Mouse (Mus musculus) midbrain, embryonic 14.5 days (tissue): ENCODE measurements around the gene Tmem74b. TPM values are rescaled to one million over a fixed set of nuclear protein-coding genes. Genes with fewer than 3 reads are reported as not detected.

Source experiments
- ATAC-seq: fragments of 200-750 bp; cut with Nextera tagmentation; 2 replicates; pipeline ENCODE4 v1.8.0; 2017; ENCODE audit warnings: moderate number of reproducible peaks, moderate library complexity; ENCODE audit not compliant: low FRiP score, low TSS enrichment
- DNase-seq: peaks from one replicate; pipeline ENCODE4 v3.0.0-alpha.2; 2015
- H3K27ac ChIP-seq: fragments of 300-500 bp; sonication (generic); replicated peaks from 2 replicates; pipeline ENCODE4 v1.5.1; 2014; ENCODE audit warnings: mild to moderate bottlenecking, low read depth, low read length, moderate library complexity
- H3K27me3 ChIP-seq: fragments of 300-500 bp; sonication (generic); 2 replicates; pipeline ENCODE4 v1.6.1; 2014; ENCODE audit warnings: low read length, control low read depth, mixed read lengths; ENCODE audit not compliant: control insufficient read depth, insufficient read depth
- H3K36me3 ChIP-seq: fragments of 300-500 bp; sonication (generic); 2 replicates; pipeline ENCODE4 v1.6.1; 2014; ENCODE audit warnings: low read length, control low read depth; ENCODE audit not compliant: control insufficient read depth, insufficient read depth
- H3K4me1 ChIP-seq: fragments of 300-500 bp; sonication (generic); 2 replicates; pipeline ENCODE4 v1.6.1; 2014; ENCODE audit warnings: mild to moderate bottlenecking, antibody characterized with exemption, low read length, control low read depth; ENCODE audit not compliant: control insufficient read depth, insufficient read depth
- H3K4me2 ChIP-seq: fragments of 300-500 bp; sonication (generic); 2 replicates; pipeline ENCODE4 v1.6.1; 2014; ENCODE audit warnings: mild to moderate bottlenecking, low read length, moderate library complexity
- H3K4me3 ChIP-seq: fragments of 300-500 bp; sonication (generic); replicated peaks from 2 replicates; pipeline ENCODE4 v1.5.1; 2014; ENCODE audit warnings: low read depth, low read length
- H3K9ac ChIP-seq: fragments of 300-500 bp; sonication (generic); replicated peaks from 2 replicates; pipeline ENCODE4 v1.6.1; 2014; ENCODE audit warnings: mild to moderate bottlenecking, low read length, moderate library complexity
- H3K9me3 ChIP-seq: fragments of 300-500 bp; sonication (generic); 2 replicates; pipeline ENCODE4 v1.6.1; 2016; ENCODE audit warnings: low read length, control low read depth, mixed read lengths; ENCODE audit not compliant: control insufficient read depth
- WGBS: fragments of 180-500 bp; shearing (Covaris S2); extraction: QIAGEN DNeasy Blood & Tissue Kit; methylation state at CpG from one replicate; pipeline ENCODE4 v1.1.7; 2014; 5-methylcytosine and 5-hydroxymethylcytosine counted together
- polyA plus RNA-seq: library from polyadenylated mRNA; unstranded; fragments of >200 nt; fragmentation: Nextera tagmentation; extraction: Ambion mirVana; gene quantifications from 2 replicates; pipeline ENCODE4 v1.2.1, GENCODE M21; 2014

Gene Tmem74b
- 20.7 and 25.0 TPM in 2 replicates for polyA plus RNA-seq

GRCm38 (mm10) chr2:151701231-151702145 lies at the start of gene Tmem74b:
TSS of gene Tmem74b (plus strand) at chr2:151702008.
- ATAC-seq (peak; percentile 28), DNase-seq (peak; percentile 15)
- peak within 1 kb of the TSS; percentile 81 for H3K27ac ChIP-seq
- peak within 1 kb of the TSS; percentile 91 for H3K4me2 ChIP-seq
- H3K9me3 ChIP-seq, result no peaks in the 10 kb centered on the region
- H3K4me1 ChIP-seq, result peaks cover 18% of the 10 kb centered on the region
- H3K9ac ChIP-seq, result peak within 1 kb of the TSS; percentile 94
- H3K36me3 ChIP-seq, result peaks cover 6% of the 10 kb centered on the region; the same call in 1 of the 2 replicates
- H3K4me3 ChIP-seq, result peak within 1 kb of the TSS; percentile 84
- 2% methylated on average over 25 of the region's 25 CpGs for WGBS
- no peaks in the 10 kb centered on the region; the same call in 1 of the 2 replicates for H3K27me3 ChIP-seq

- H3K27ac ChIP-seq, result no peak overlapping the region
- 82% methylated on average over 1 of the region's 1 CpGs for WGBS
- DNase-seq, result no peak
- ATAC-seq, result no peak
- H3K27me3 ChIP-seq, result no peaks in the 10 kb centered on the region
- no peak overlapping the region for H3K4me3 ChIP-seq
- H3K4me2 ChIP-seq, result no peak overlapping the region
- no peaks in the 10 kb centered on the region for H3K4me1 ChIP-seq
- no peak overlapping the region for H3K9ac ChIP-seq
- no peaks in the 10 kb centered on the region for H3K9me3 ChIP-seq
- no peaks in the 10 kb centered on the region for H3K36me3 ChIP-seq
Measured at GRCm38 (mm10) chr2:151652053-151652452, 49.8 kb upstream of the Tmem74b start.

- Histone ChIP-seq H3K27me3 (no peaks in the 10 kb centered on the region), H3K36me3 (no peaks in the 10 kb centered on the region), H3K27ac (no peak within 1 kb of the TSS), H3K9ac (no peak within 1 kb of the TSS), H3K4me3 (no peak within 1 kb of the TSS), H3K9me3 (no peaks in the 10 kb centered on the region), H3K4me2 (no peak within 1 kb of the TSS), H3K4me1 (no peaks in the 10 kb centered on the region)
- ATAC-seq (no peak), DNase-seq (no peak)
- WGBS, result 76% methylated on average over 3 of the region's 3 CpGs
Measured at GRCm38 (mm10) chr2:151668433-151668832, 33.4 kb upstream of the Tmem74b start, which contains the start of gene Rad21l. TSS of gene Rad21l (minus strand) at chr2:151668533.

GRCm38 (mm10) chr2:151670026-151670967 lies 31.5 kb upstream of the Tmem74b start:
- 35% methylated on average over 48 of the region's 48 CpGs for WGBS
- Histone ChIP-seq H3K4me1 (no peaks in the 10 kb centered on the region), H3K27ac (no peak overlapping the region), H3K4me3 (peak overlapping the region; percentile 4; the same call in 1 of the 2 replicates), H3K9ac (no peak overlapping the region), H3K4me2 (peak overlapping the region; percentile 41), H3K9me3 (no peaks in the 10 kb centered on the region), H3K36me3 (no peaks in the 10 kb centered on the region), H3K27me3 (no peaks in the 10 kb centered on the region)
- ATAC-seq, result peak; percentile 63
- DNase-seq, result no peak

GRCm38 (mm10) chr2:151670968-151671329 lies 30.9 kb upstream of the Tmem74b start:
- no peak overlapping the region for H3K27ac ChIP-seq
- no peak for ATAC-seq
- no peaks in the 10 kb centered on the region for H3K27me3 ChIP-seq
- no peaks in the 10 kb centered on the region for H3K36me3 ChIP-seq
- no peak overlapping the region for H3K4me2 ChIP-seq
- 71% methylated on average over 1 of the region's 1 CpGs for WGBS
- no peaks in the 10 kb centered on the region for H3K9me3 ChIP-seq
- H3K4me3 ChIP-seq, result no peak overlapping the region
- no peaks in the 10 kb centered on the region for H3K4me1 ChIP-seq
- H3K9ac ChIP-seq, result no peak overlapping the region
- no peak for DNase-seq

- H3K4me3 ChIP-seq, result no peak overlapping the region
- H3K4me2 ChIP-seq, result no peak overlapping the region
- no peaks in the 10 kb centered on the region for H3K36me3 ChIP-seq
- H3K4me1 ChIP-seq, result no peaks in the 10 kb centered on the region
- ATAC-seq, result no peak
- H3K27me3 ChIP-seq, result no peaks in the 10 kb centered on the region
- DNase-seq, result peak; percentile 54
- H3K9ac ChIP-seq, result no peak overlapping the region
- WGBS, result 51% methylated on average over 2 of the region's 2 CpGs
- no peak overlapping the region for H3K27ac ChIP-seq
- H3K9me3 ChIP-seq, result no peaks in the 10 kb centered on the region
Measured at GRCm38 (mm10) chr2:151676234-151676633, 25.6 kb upstream of the Tmem74b start.

- H3K4me2 ChIP-seq, result no peak overlapping the region
- no peaks in the 10 kb centered on the region for H3K27me3 ChIP-seq
- no peaks in the 10 kb centered on the region for H3K9me3 ChIP-seq
- 56% methylated on average over 3 of the region's 3 CpGs for WGBS
- H3K4me1 ChIP-seq, result no peaks in the 10 kb centered on the region
- no peak overlapping the region for H3K4me3 ChIP-seq
- DNase-seq (peak; percentile 76), ATAC-seq (no peak)
- H3K27ac ChIP-seq, result no peak overlapping the region
- H3K9ac ChIP-seq, result no peak overlapping the region
- no peaks in the 10 kb centered on the region for H3K36me3 ChIP-seq
Measured at GRCm38 (mm10) chr2:151682357-151682756, 19.5 kb upstream of the Tmem74b start.

- Histone ChIP-seq H3K4me2 (no peak overlapping the region), H3K36me3 (no peaks in the 10 kb centered on the region), H3K9ac (no peak overlapping the region), H3K27ac (no peak overlapping the region), H3K9me3 (no peaks in the 10 kb centered on the region), H3K4me1 (no peaks in the 10 kb centered on the region), H3K27me3 (no peaks in the 10 kb centered on the region), H3K4me3 (no peak overlapping the region)
- DNase-seq (no peak), ATAC-seq (no peak)
- WGBS, result 89% methylated on average over 4 of the region's 4 CpGs
Measured at GRCm38 (mm10) chr2:151682976-151683375, 18.8 kb upstream of the Tmem74b start.
